Mouse (Mus musculus): ENCODE measurements around the gene Bicra.

- TF ChIP-seq CTCF (IDR thresholded peaks at IDR 0.05; ENCODE audit: low read depth) (no peak), EP300 (optimal IDR thresholded peaks at IDR 0.05) (no peak)
Observed at GRCm38 (mm10) chr7:16062099-16062420, 14.3 kb upstream of the Bicra start.
